Mouse (Mus musculus): ENCODE results near the gene Xpo4. TPM values are rescaled to one million over a fixed set of nuclear protein-coding genes. Genes with fewer than 3 reads are reported as not detected.

The Xpo4 gene
- polyA plus RNA-seq (2014; fragmentation: Illumina TruSeq; extraction: RNeasy Lipid Tissue Mini Kit (QIAGEN cat#74804); ENCODE audit: low read depth, low replicate concordance) = 60.1 TPM

GRCm38 (mm10) chr14:57664822-57665627, at the start of gene Xpo4:
Gene Xpo4, minus strand, starts transcription at chr14:57665430.

GRCm38 (mm10) chr14:57571155-57572133, 93.8 kb downstream of the Xpo4 start, which contains the start of gene Eef1akmt1:
Gene Eef1akmt1, minus strand, starts transcription at chr14:57571612.

Other genes with a start within 250 kb of the Xpo4 start
- 31.0 TPM for gene Ift88, start 241.4 kb downstream of the Xpo4 start, polyA plus RNA-seq (2014; fragmentation: Illumina TruSeq; extraction: RNeasy Lipid Tissue Mini Kit (QIAGEN cat#74804); ENCODE audit: low read depth, low replicate concordance)
- 4.3 TPM for gene Il17d, start 140.7 kb downstream of the Xpo4 start, polyA plus RNA-seq (2014; fragmentation: Illumina TruSeq; extraction: RNeasy Lipid Tissue Mini Kit (QIAGEN cat#74804); ENCODE audit: low read depth, low replicate concordance)
- 13.3 TPM for gene Eef1akmt1, start 93.8 kb downstream of the Xpo4 start, polyA plus RNA-seq (2014; fragmentation: Illumina TruSeq; extraction: RNeasy Lipid Tissue Mini Kit (QIAGEN cat#74804); ENCODE audit: low read depth, low replicate concordance)
- gene Gm49361, start 80.7 kb upstream of the Xpo4 start, polyA plus RNA-seq (2014; fragmentation: Illumina TruSeq; extraction: RNeasy Lipid Tissue Mini Kit (QIAGEN cat#74804); ENCODE audit: low read depth, low replicate concordance) = not detected
- 52.6 TPM for gene Lats2, start 93.0 kb upstream of the Xpo4 start, polyA plus RNA-seq (2014; fragmentation: Illumina TruSeq; extraction: RNeasy Lipid Tissue Mini Kit (QIAGEN cat#74804); ENCODE audit: low read depth, low replicate concordance)
- gene Sap18, start 132.8 kb upstream of the Xpo4 start, polyA plus RNA-seq (2014; fragmentation: Illumina TruSeq; extraction: RNeasy Lipid Tissue Mini Kit (QIAGEN cat#74804); ENCODE audit: low read depth, low replicate concordance) = 294 TPM
- 3.4 TPM for gene Ska3, start 160.8 kb upstream of the Xpo4 start, polyA plus RNA-seq (2014; fragmentation: Illumina TruSeq; extraction: RNeasy Lipid Tissue Mini Kit (QIAGEN cat#74804); ENCODE audit: low read depth, low replicate concordance)
- 64.8 TPM for gene Mrpl57, start 160.8 kb upstream of the Xpo4 start, polyA plus RNA-seq (2014; fragmentation: Illumina TruSeq; extraction: RNeasy Lipid Tissue Mini Kit (QIAGEN cat#74804); ENCODE audit: low read depth, low replicate concordance)
- gene Zdhhc20, start 224.8 kb upstream of the Xpo4 start, polyA plus RNA-seq (2014; fragmentation: Illumina TruSeq; extraction: RNeasy Lipid Tissue Mini Kit (QIAGEN cat#74804); ENCODE audit: low read depth, low replicate concordance) = 360 TPM

All from adrenal gland, adult 10 weeks (tissue).